Mouse (Mus musculus): ENCODE data around the gene Pcx. TPM values are rescaled to one million over a fixed set of nuclear protein-coding genes. Genes with fewer than 3 reads are reported as not detected.

Pcx gene
- polyA plus RNA-seq, 1 experiment = 4.0 TPM

- Histone ChIP-seq H3ac (ENCODE audit: control insufficient read depth, insufficient read length, low read depth) (no peak overlapping the region), H3K27me3 (ENCODE audit: control insufficient read depth, insufficient read depth, insufficient read length) (no peaks in the 10 kb centered on the region), H3K4me3 (ENCODE audit: insufficient read depth, poor library complexity, severe bottlenecking) (no peak overlapping the region), H3K79me2 (ENCODE audit: control insufficient read depth, insufficient read depth) (no peaks in the 10 kb centered on the region), H3K79me3 (ENCODE audit: low read depth) (no peaks in the 10 kb centered on the region), H3K36me3 (ENCODE audit: control insufficient read depth, insufficient read depth) (no peaks in the 10 kb centered on the region)
- TF ChIP-seq CTCF (IDR thresholded peaks at IDR 0.05; ENCODE audit: control insufficient read depth, insufficient read depth, insufficient read length) = no peak
- TF ChIP-seq MYOD1 (IDR thresholded peaks at IDR 0.05; ENCODE audit: control insufficient read depth, insufficient read length, low read depth) = no peak
- no peak for TF ChIP-seq MAX (IDR thresholded peaks at IDR 0.05)
- no peak for TF ChIP-seq FOSL1 (IDR thresholded peaks at IDR 0.05; ENCODE audit: insufficient read depth, low read length, poor library complexity, severe bottlenecking)
- TF ChIP-seq CEBPB (IDR thresholded peaks at IDR 0.05; ENCODE audit: low read depth) = no peak
- TF ChIP-seq MYOG (IDR thresholded peaks at IDR 0.05; ENCODE audit: control insufficient read depth, extremely low read depth, insufficient read length) = no peak
- TF ChIP-seq USF1 (IDR thresholded peaks at IDR 0.05; ENCODE audit: low read depth) = no peak
Observed at GRCm38 (mm10) chr19:4566880-4567279, 56.6 kb downstream of the Pcx start.

GRCm38 (mm10) chr19:4567665-4568064 is 57.4 kb downstream of the Pcx start:
- no peak overlapping the region for H3ac ChIP-seq (ENCODE audit: control insufficient read depth, insufficient read length, low read depth)

GRCm38 (mm10) chr19:4568832-4569231 is 58.6 kb downstream of the Pcx start:
- TF ChIP-seq MAX (IDR thresholded peaks at IDR 0.05) (no peak), USF1 (IDR thresholded peaks at IDR 0.05; ENCODE audit: low read depth) (no peak)
- H3K36me3 ChIP-seq (ENCODE audit: control insufficient read depth, insufficient read depth) = no peaks in the 10 kb centered on the region
- H3ac ChIP-seq (ENCODE audit: control insufficient read depth, insufficient read length, low read depth) = no peak overlapping the region
- no peaks in the 10 kb centered on the region for H3K27me3 ChIP-seq (ENCODE audit: control insufficient read depth, insufficient read depth, insufficient read length)
- no peak overlapping the region for H3K4me3 ChIP-seq (ENCODE audit: insufficient read depth, poor library complexity, severe bottlenecking)
- no peaks in the 10 kb centered on the region for H3K79me3 ChIP-seq (ENCODE audit: low read depth)
- H3K79me2 ChIP-seq (ENCODE audit: control insufficient read depth, insufficient read depth) = no peaks in the 10 kb centered on the region

More at GRCm38 (mm10) chr19:4567665-4568064, 57.4 kb downstream of the Pcx start:
- no peaks in the 10 kb centered on the region for H3K27me3 ChIP-seq (ENCODE audit: control insufficient read depth, insufficient read depth, insufficient read length)
- H3K36me3 ChIP-seq (ENCODE audit: control insufficient read depth, insufficient read depth) = no peaks in the 10 kb centered on the region
- H3K79me2 ChIP-seq (ENCODE audit: control insufficient read depth, insufficient read depth) = no peaks in the 10 kb centered on the region
- H3K79me3 ChIP-seq (ENCODE audit: low read depth) = no peaks in the 10 kb centered on the region
- no peak for TF ChIP-seq CEBPB (IDR thresholded peaks at IDR 0.05; ENCODE audit: low read depth)
- TF ChIP-seq MYOD1 (IDR thresholded peaks at IDR 0.05; ENCODE audit: control insufficient read depth, insufficient read length, low read depth) = no peak
- no peak overlapping the region for H3K4me3 ChIP-seq (ENCODE audit: insufficient read depth, poor library complexity, severe bottlenecking)

GRCm38 (mm10) chr19:4569356-4570236 is 59.3 kb downstream of the Pcx start:
- Histone ChIP-seq H3K79me3 (ENCODE audit: low read depth) (no peaks in the 10 kb centered on the region), H3K79me2 (ENCODE audit: control insufficient read depth, insufficient read depth) (no peaks in the 10 kb centered on the region), H3ac (ENCODE audit: control insufficient read depth, insufficient read length, low read depth) (no peak overlapping the region), H3K4me3 (ENCODE audit: insufficient read depth, poor library complexity, severe bottlenecking) (no peak overlapping the region), H3K36me3 (ENCODE audit: control insufficient read depth, insufficient read depth) (no peaks in the 10 kb centered on the region), H3K27me3 (ENCODE audit: control insufficient read depth, insufficient read depth, insufficient read length) (peaks cover 3% of the 10 kb centered on the region)
- TF ChIP-seq CTCF (IDR thresholded peaks at IDR 0.05; ENCODE audit: control insufficient read depth, insufficient read depth, insufficient read length) (no peak), FOSL1 (IDR thresholded peaks at IDR 0.05; ENCODE audit: insufficient read depth, low read length, poor library complexity, severe bottlenecking) (no peak), MYOD1 (IDR thresholded peaks at IDR 0.05; ENCODE audit: control insufficient read depth, insufficient read length, low read depth) (no peak), CEBPB (IDR thresholded peaks at IDR 0.05; ENCODE audit: low read depth) (no peak), MAX (IDR thresholded peaks at IDR 0.05) (no peak), MYOG (IDR thresholded peaks at IDR 0.05; ENCODE audit: control insufficient read depth, extremely low read depth, insufficient read length) (no peak), USF1 (IDR thresholded peaks at IDR 0.05; ENCODE audit: low read depth) (no peak)

GRCm38 (mm10) chr19:4570237-4570613 is 60.0 kb downstream of the Pcx start:
- Histone ChIP-seq H3K36me3 (ENCODE audit: control insufficient read depth, insufficient read depth) (no peaks in the 10 kb centered on the region), H3K79me2 (ENCODE audit: control insufficient read depth, insufficient read depth) (no peaks in the 10 kb centered on the region), H3K4me3 (ENCODE audit: insufficient read depth, poor library complexity, severe bottlenecking) (no peak overlapping the region), H3K27me3 (ENCODE audit: control insufficient read depth, insufficient read depth, insufficient read length) (peaks cover 3% of the 10 kb centered on the region), H3ac (ENCODE audit: control insufficient read depth, insufficient read length, low read depth) (no peak overlapping the region), H3K79me3 (ENCODE audit: low read depth) (no peaks in the 10 kb centered on the region)
- TF ChIP-seq MYOG (IDR thresholded peaks at IDR 0.05; ENCODE audit: control insufficient read depth, extremely low read depth, insufficient read length) (no peak), FOSL1 (IDR thresholded peaks at IDR 0.05; ENCODE audit: insufficient read depth, low read length, poor library complexity, severe bottlenecking) (no peak), MAX (IDR thresholded peaks at IDR 0.05) (no peak), CEBPB (IDR thresholded peaks at IDR 0.05; ENCODE audit: low read depth) (no peak), MYOD1 (IDR thresholded peaks at IDR 0.05; ENCODE audit: control insufficient read depth, insufficient read length, low read depth) (no peak), USF1 (IDR thresholded peaks at IDR 0.05; ENCODE audit: low read depth) (no peak), CTCF (IDR thresholded peaks at IDR 0.05; ENCODE audit: control insufficient read depth, insufficient read depth, insufficient read length) (no peak)

- Histone ChIP-seq H3K79me3 (ENCODE audit: low read depth) (no peaks in the 10 kb centered on the region), H3ac (ENCODE audit: control insufficient read depth, insufficient read length, low read depth) (no peak overlapping the region), H3K4me3 (ENCODE audit: insufficient read depth, poor library complexity, severe bottlenecking) (no peak overlapping the region), H3K27me3 (ENCODE audit: control insufficient read depth, insufficient read depth, insufficient read length) (peaks cover 3% of the 10 kb centered on the region), H3K36me3 (ENCODE audit: control insufficient read depth, insufficient read depth) (no peaks in the 10 kb centered on the region), H3K79me2 (ENCODE audit: control insufficient read depth, insufficient read depth) (no peaks in the 10 kb centered on the region)
- no peak for TF ChIP-seq MYOD1 (IDR thresholded peaks at IDR 0.05; ENCODE audit: control insufficient read depth, insufficient read length, low read depth)
- no peak for TF ChIP-seq FOSL1 (IDR thresholded peaks at IDR 0.05; ENCODE audit: insufficient read depth, low read length, poor library complexity, severe bottlenecking)
- no peak for TF ChIP-seq CTCF (IDR thresholded peaks at IDR 0.05; ENCODE audit: control insufficient read depth, insufficient read depth, insufficient read length)
Observed at GRCm38 (mm10) chr19:4570815-4571214, 60.5 kb downstream of the Pcx start.
